Mouse (Mus musculus) lung, embryonic 14.5 days (tissue): ENCODE measurements at regions not wholly inside any gene's neighbourhood (a gene's known extent, or its start where the extent isn't known, plus 50 kb on each side); places are given as distances from the start of the nearest gene placed in this dataset.
A peak's percentile ranks its signal among the peaks of the same experiment; 100 is the strongest.

Experiments used
- ATAC-seq: fragments of 200-750 bp; cut with Nextera tagmentation; 2 replicates; pipeline ENCODE4 v1.8.0; 2017; ENCODE audit warnings: mild to moderate bottlenecking, moderate TSS enrichment, moderate library complexity; ENCODE audit not compliant: insufficient read depth
- DNase-seq: peaks from one replicate; pipeline ENCODE4 v3.0.0-alpha.2; 2015
- H3K27ac ChIP-seq: fragments of 300-500 bp; sonication (generic); 2 replicates; pipeline ENCODE4 v1.5.1; 2014; ENCODE audit warnings: low read depth, mild to moderate bottlenecking, moderate library complexity
- H3K27me3 ChIP-seq: fragments of 300-500 bp; sonication (generic); 2 replicates; pipeline ENCODE4 v1.6.1; 2014; ENCODE audit warnings: low read length, control low read depth; ENCODE audit not compliant: insufficient read depth
- H3K36me3 ChIP-seq: fragments of 300-500 bp; sonication (generic); 2 replicates; pipeline ENCODE4 v1.6.1; 2014; ENCODE audit warnings: control low read depth; ENCODE audit not compliant: insufficient read depth
- H3K4me1 ChIP-seq: fragments of 300-500 bp; sonication (generic); 2 replicates; pipeline ENCODE4 v1.6.1; 2014; ENCODE audit warnings: antibody characterized with exemption, control low read depth; ENCODE audit not compliant: insufficient read depth
- H3K4me2 ChIP-seq: fragments of 300-500 bp; sonication (generic); 2 replicates; pipeline ENCODE4 v1.6.1; 2014; ENCODE audit warnings: mild to moderate bottlenecking
- H3K4me3 ChIP-seq: fragments of 300-500 bp; sonication (generic); 2 replicates; pipeline ENCODE4 v1.5.1; 2014; ENCODE audit warnings: low read depth, low read length
- H3K9ac ChIP-seq: fragments of 300-500 bp; sonication (generic); 2 replicates; pipeline ENCODE4 v1.6.1; 2014
- H3K9me3 ChIP-seq: fragments of 300-500 bp; sonication (generic); 2 replicates; pipeline ENCODE4 v1.6.1; 2016; ENCODE audit warnings: low read depth, low read length, control low read depth
- CTCF ChIP-seq: IDR thresholded peaks from 2 replicates; pipeline ENCODE4 v1.5.1; 2016; ENCODE audit warnings: antibody characterized with exemption, low read depth
- WGBS: fragments of 180-500 bp; shearing (Covaris S2); extraction: QIAGEN DNeasy Blood & Tissue Kit; methylation state at CpG from one replicate; pipeline ENCODE4 v1.1.7; 2014; 5-methylcytosine and 5-hydroxymethylcytosine counted together

- 57% methylated on average over 3 of the region's 3 CpGs for WGBS
- DNase-seq (no peak), ATAC-seq (no peak)
- no peaks in the 10 kb centered on the region for H3K4me1 ChIP-seq
- no peaks in the 10 kb centered on the region for H3K27me3 ChIP-seq
- H3K36me3 ChIP-seq, result no peaks in the 10 kb centered on the region
- TF ChIP-seq CTCF, result no peak
- no peak overlapping the region for H3K27ac ChIP-seq
- no peaks in the 10 kb centered on the region for H3K9me3 ChIP-seq
- no peak overlapping the region for H3K4me2 ChIP-seq
- H3K9ac ChIP-seq, result no peak overlapping the region
- no peak overlapping the region for H3K4me3 ChIP-seq
Measured at GRCm38 (mm10) chr9:69858619-69859018, 97.9 kb upstream of the Foxb1 start.

- H3K4me3 ChIP-seq, result no peak overlapping the region
- peak; percentile 31 for TF ChIP-seq CTCF
- H3K9ac ChIP-seq, result no peak overlapping the region
- WGBS, result 81% methylated on average over 4 of the region's 4 CpGs
- ATAC-seq (no peak), DNase-seq (no peak)
- no peak overlapping the region for H3K4me2 ChIP-seq
- no peaks in the 10 kb centered on the region for H3K4me1 ChIP-seq
- H3K36me3 ChIP-seq, result no peaks in the 10 kb centered on the region
- no peaks in the 10 kb centered on the region for H3K27me3 ChIP-seq
- no peak overlapping the region for H3K27ac ChIP-seq
- no peaks in the 10 kb centered on the region for H3K9me3 ChIP-seq
Measured at GRCm38 (mm10) chr9:69870182-69870581, 109.4 kb upstream of the Foxb1 start.

- H3K4me3 ChIP-seq, result no peak overlapping the region
- no peak overlapping the region for H3K4me2 ChIP-seq
- WGBS, result 46% methylated on average over 5 of the region's 5 CpGs
- H3K4me1 ChIP-seq, result no peaks in the 10 kb centered on the region
- H3K27me3 ChIP-seq, result no peaks in the 10 kb centered on the region
- no peaks in the 10 kb centered on the region for H3K9me3 ChIP-seq
- no peaks in the 10 kb centered on the region for H3K36me3 ChIP-seq
- TF ChIP-seq CTCF, result no peak
- ATAC-seq (no peak), DNase-seq (no peak)
- H3K9ac ChIP-seq, result no peak overlapping the region
- H3K27ac ChIP-seq, result no peak overlapping the region
Measured at GRCm38 (mm10) chr9:69886351-69886750, 102.9 kb upstream of the Bnip2 start.

- Histone ChIP-seq H3K36me3 (no peaks in the 10 kb centered on the region), H3K27me3 (peaks cover 13% of the 10 kb centered on the region; the same call in 1 of the 2 replicates), H3K4me1 (0 out of 2 replicates have a peak, but pooled peaks cover 4% of the 10 kb centered on the region), H3K4me2 (no peak overlapping the region), H3K4me3 (no peak overlapping the region), H3K9ac (no peak overlapping the region), H3K27ac (no peak overlapping the region), H3K9me3 (no peaks in the 10 kb centered on the region)
- no peak for ATAC-seq
- 48% methylated on average over 10 of the region's 10 CpGs for WGBS
- DNase-seq, result no peak
- TF ChIP-seq CTCF, result no peak
Measured at GRCm38 (mm10) chr9:69898016-69898415, 91.2 kb upstream of the Bnip2 start.

- H3K9me3 ChIP-seq, result no peaks in the 10 kb centered on the region
- H3K27me3 ChIP-seq, result peaks cover 13% of the 10 kb centered on the region; the same call in 1 of the 2 replicates
- no peak overlapping the region for H3K27ac ChIP-seq
- no peak for ATAC-seq
- peak; percentile 65 for TF ChIP-seq CTCF
- 0 out of 2 replicates have a peak, but pooled peaks cover 4% of the 10 kb centered on the region for H3K4me1 ChIP-seq
- no peaks in the 10 kb centered on the region for H3K36me3 ChIP-seq
- 18% methylated on average over 11 of the region's 11 CpGs for WGBS
- no peak overlapping the region for H3K4me3 ChIP-seq
- H3K4me2 ChIP-seq, result no peak overlapping the region
- DNase-seq, result peak; percentile 78
- no peak overlapping the region for H3K9ac ChIP-seq
Measured at GRCm38 (mm10) chr9:69899371-69899770, 89.9 kb upstream of the Bnip2 start.

- Histone ChIP-seq H3K27ac (no peak overlapping the region), H3K9ac (no peak overlapping the region), H3K4me1 (0 out of 2 replicates have a peak, but pooled peaks cover 4% of the 10 kb centered on the region), H3K4me3 (no peak overlapping the region), H3K4me2 (no peak overlapping the region), H3K9me3 (no peaks in the 10 kb centered on the region), H3K27me3 (peaks cover 13% of the 10 kb centered on the region; the same call in 1 of the 2 replicates), H3K36me3 (no peaks in the 10 kb centered on the region)
- TF ChIP-seq CTCF, result no peak
- 41% methylated on average over 6 of the region's 6 CpGs for WGBS
- DNase-seq (peak; percentile 57), ATAC-seq (no peak)
Measured at GRCm38 (mm10) chr9:69900871-69901270, 88.4 kb upstream of the Bnip2 start.

- 22% methylated on average over 21 of the region's 21 CpGs for WGBS
- no peaks in the 10 kb centered on the region for H3K4me1 ChIP-seq
- DNase-seq (no peak), ATAC-seq (no peak)
- TF ChIP-seq CTCF, result no peak
- H3K9me3 ChIP-seq, result no peaks in the 10 kb centered on the region
- H3K9ac ChIP-seq, result no peak overlapping the region
- no peaks in the 10 kb centered on the region for H3K36me3 ChIP-seq
- H3K4me2 ChIP-seq, result no peak overlapping the region
- H3K4me3 ChIP-seq, result no peak overlapping the region
- no peak overlapping the region for H3K27ac ChIP-seq
- peaks cover 12% of the 10 kb centered on the region; the same call in 1 of the 2 replicates for H3K27me3 ChIP-seq
Measured at GRCm38 (mm10) chr9:69907123-69907945, 81.9 kb upstream of the Bnip2 start.
